8 mouse cellular contexts compared by ENCODE assay signal in the genomic region with DNA sequence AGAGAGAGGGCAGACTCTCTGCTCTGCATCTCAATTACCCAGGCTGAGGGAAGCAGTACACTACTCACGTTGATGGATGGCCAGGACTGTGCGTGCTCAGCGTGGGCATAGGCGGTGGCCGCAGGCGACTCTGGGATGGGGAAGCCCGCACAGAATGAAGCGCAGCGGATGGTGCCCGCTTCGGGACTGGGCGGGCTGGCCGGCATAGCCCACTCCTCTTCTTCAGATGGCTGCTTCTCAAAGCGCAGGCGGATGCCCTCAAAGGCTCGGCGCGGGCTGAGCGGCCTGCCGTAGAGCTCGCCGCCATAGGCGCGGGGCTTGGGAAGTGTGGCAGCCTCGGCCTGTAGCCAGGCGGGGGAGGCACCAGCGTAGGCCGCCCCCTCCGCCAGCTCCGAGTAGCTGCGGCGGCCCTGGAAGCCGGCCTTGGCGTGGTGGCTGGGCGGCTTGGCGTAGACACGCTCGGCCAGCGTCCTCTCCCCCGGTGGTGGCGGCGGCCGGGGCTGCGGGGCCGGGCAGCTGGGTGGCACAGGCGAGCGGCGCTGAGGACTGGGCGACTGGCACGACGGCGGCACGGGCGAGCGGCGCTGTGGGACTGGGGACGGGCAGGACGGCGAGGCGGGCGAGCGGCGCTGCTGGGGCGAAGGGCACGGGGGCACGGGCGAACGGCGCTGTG. TPM values are rescaled to one million over a fixed set of nuclear protein-coding genes. Genes with fewer than 3 reads are reported as not detected.
DNase-seq lines count a peak whose midpoint lies in the region; ATAC-seq lines count a peak whose summit lies in the region.

No protein-coding gene starts in this region.

- peak; percentile 79 for ATAC-seq in hindbrain, embryonic 11.5 days (ENCODE audit: low FRiP score)
- no peak for ATAC-seq in liver, embryonic 11.5 days (replicated peaks; ENCODE audit: low FRiP score)

- peaks cover 15% of the 10 kb centered on the region for H3K27me3 ChIP-seq in hindbrain, embryonic 11.5 days (ENCODE audit: control insufficient read depth, insufficient read depth, low read length)
- H3K27me3 ChIP-seq in liver, embryonic 11.5 days (replicated peaks; ENCODE audit: control insufficient read depth, insufficient read depth, low read length) = peaks cover 30% of the 10 kb centered on the region

- peak overlapping the region; percentile 73 for H3K9ac ChIP-seq in hindbrain, embryonic 11.5 days (ENCODE audit: low read depth, low read length)
- H3K9ac ChIP-seq in liver, embryonic 11.5 days (ENCODE audit: low read depth, low read length) = no peak overlapping the region

- peak; percentile 56 for DNase-seq in embryo, embryonic 10 days (ENCODE audit: low spot score)
- no peak for DNase-seq in embryo, embryonic 10.5 days (ENCODE audit: low spot score)
- DNase-seq in right cerebral cortex, adult 18-20 months = peak; percentile 66
- DNase-seq in right cerebral cortex, postnatal 36 days (ENCODE audit: low spot score in 2 of 2) = no peak
- peak; percentile 65 for DNase-seq in hindbrain, embryonic 11.5 days (ENCODE audit: low spot score)
- DNase-seq in liver, embryonic 11.5 days (ENCODE audit: low spot score) = no peak
- DNase-seq in right cerebral cortex, postnatal 4 days = peak; percentile 53
- no peak for DNase-seq in layer of hippocampus, adult 9-10 months (ENCODE audit: low spot score)

- peaks cover 15% of the 10 kb centered on the region for H3K4me1 ChIP-seq in hindbrain, embryonic 11.5 days (replicated peaks; ENCODE audit: control insufficient read depth, insufficient read depth, low read length)
- peaks cover 16% of the 10 kb centered on the region for H3K4me1 ChIP-seq in liver, embryonic 11.5 days (replicated peaks; ENCODE audit: control insufficient read depth, insufficient read depth, low read length)

- no peaks in the 10 kb centered on the region for H3K36me3 ChIP-seq in hindbrain, embryonic 11.5 days (ENCODE audit: control insufficient read depth, insufficient read depth, low read length)
- no peaks in the 10 kb centered on the region for H3K36me3 ChIP-seq in liver, embryonic 11.5 days (ENCODE audit: control insufficient read depth, insufficient read depth, low read length)

- peak overlapping the region; percentile 49 for H3K4me3 ChIP-seq in hindbrain, embryonic 11.5 days (ENCODE audit: low read depth, low read length)
- peak overlapping the region; percentile 28 for H3K4me3 ChIP-seq in liver, embryonic 11.5 days (ENCODE audit: low read depth, low read length)

- H3K27ac ChIP-seq in hindbrain, embryonic 11.5 days (ENCODE audit: low read depth, low read length) = peak overlapping the region; percentile 78; the same call in 1 of the 2 replicates
- H3K27ac ChIP-seq in liver, embryonic 11.5 days (ENCODE audit: low read depth, low read length) = no peak overlapping the region

- no peaks in the 10 kb centered on the region for H3K9me3 ChIP-seq in hindbrain, embryonic 11.5 days (ENCODE audit: control insufficient read depth, low read length)
- H3K9me3 ChIP-seq in liver, embryonic 11.5 days (ENCODE audit: control insufficient read depth, low read length) = no peaks in the 10 kb centered on the region

- H3K4me2 ChIP-seq in hindbrain, embryonic 11.5 days (replicated peaks; ENCODE audit: low read depth, low read length) = peak overlapping the region; percentile 98
- peak overlapping the region; percentile 49 for H3K4me2 ChIP-seq in liver, embryonic 11.5 days

- 3% methylated on average over 56 of the region's 69 CpGs for WGBS in hindbrain, embryonic 11.5 days
- 61% methylated on average over 66 of the region's 69 CpGs for WGBS in liver, embryonic 11.5 days

RNA-seq across cellular contexts. Expression of gene Tbkbp1, which starts 12.6 kb away (rescaled TPM):
- 3.9 and 4.2 TPM in 2 replicates for polyA plus RNA-seq in hindbrain, embryonic 11.5 days (2014; fragmentation: Nextera tagmentation; extraction: Ambion mirVana)
- 5.4 and 5.5 TPM in 2 replicates for polyA plus RNA-seq in liver, embryonic 11.5 days (2014; fragmentation: Nextera tagmentation; extraction: Ambion mirVana)

RNA-seq across cellular contexts. Expression of gene Tbx21, which starts 23.6 kb away (rescaled TPM):
- 0.11 and 0.23 TPM in 2 replicates for polyA plus RNA-seq in hindbrain, embryonic 11.5 days (2014; fragmentation: Nextera tagmentation; extraction: Ambion mirVana)
- not detected in 2 replicates for polyA plus RNA-seq in liver, embryonic 11.5 days (2014; fragmentation: Nextera tagmentation; extraction: Ambion mirVana)

RNA-seq across cellular contexts. Expression of gene Kpnb1, which starts 49.0 kb away (rescaled TPM):
- 94.9 and 99.7 TPM in 2 replicates for polyA plus RNA-seq in hindbrain, embryonic 11.5 days (2014; fragmentation: Nextera tagmentation; extraction: Ambion mirVana)
- polyA plus RNA-seq in liver, embryonic 11.5 days (2014; fragmentation: Nextera tagmentation; extraction: Ambion mirVana) = 78.9 and 84.4 TPM in 2 replicates

Comparison
In these comparisons a context has a peak if more than half of its experiments do, and no peak if none do; other contexts are left out.
1. DNase-seq: peak in embryo, embryonic 10 days (single experiment), right cerebral cortex, adult 18-20 months (single experiment), hindbrain, embryonic 11.5 days (single experiment) and right cerebral cortex, postnatal 4 days (single experiment); none in embryo, embryonic 10.5 days (single experiment), right cerebral cortex, postnatal 36 days (0 of 2), liver, embryonic 11.5 days (single experiment) and layer of hippocampus, adult 9-10 months (single experiment).